Mouse (Mus musculus): ENCODE measurements at regions not wholly inside any gene's neighbourhood (a gene's known extent, or its start where the extent isn't known, plus 50 kb on each side); places are given as distances from the start of the nearest gene placed in this dataset.
A peak's percentile ranks its signal among the peaks of the same experiment; 100 is the strongest.

DNA sequence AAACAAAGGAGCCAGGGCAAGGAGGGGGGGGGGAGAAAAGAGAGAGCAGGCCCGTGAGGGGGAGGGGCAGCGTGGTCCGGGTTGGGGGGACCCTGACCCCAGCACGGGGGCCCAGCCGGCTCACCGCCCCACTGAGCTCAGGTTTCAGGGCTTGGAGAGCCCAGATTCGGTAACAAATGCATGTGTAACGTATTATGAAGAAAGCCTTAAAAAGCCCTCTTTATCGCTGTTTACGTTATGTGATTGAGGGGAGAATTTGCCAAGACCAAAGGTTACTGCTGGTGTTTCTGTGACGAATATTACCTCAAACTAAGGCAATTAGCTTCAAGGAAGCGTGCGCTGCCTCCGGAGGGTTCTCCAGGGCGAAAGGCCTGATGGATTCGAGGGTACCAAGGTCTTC, 54.2 kb downstream of the Barx1 start:
- no peak for DNase-seq (ENCODE audit: low spot score in 2 of 2)

GRCm38 (mm10) chr13:48717451-48717850, 54.7 kb downstream of the Barx1 start:
- no peak for DNase-seq (ENCODE audit: low spot score in 2 of 2)

GRCm38 (mm10) chr13:48723676-48724075, 60.9 kb downstream of the Barx1 start:
- DNase-seq (ENCODE audit: low spot score in 2 of 2), result no peak

GRCm38 (mm10) chr13:48726430-48726829, 63.6 kb downstream of the Barx1 start:
- no peak for DNase-seq (ENCODE audit: low spot score in 2 of 2)

- no peak for DNase-seq (ENCODE audit: low spot score in 2 of 2)
Observed at GRCm38 (mm10) chr13:48731046-48731996, 68.5 kb downstream of the Barx1 start.

GRCm38 (mm10) chr13:48732168-48732841, 69.5 kb downstream of the Barx1 start:
- DNase-seq (ENCODE audit: low spot score in 2 of 2), result peak; percentile 18 to 33

GRCm38 (mm10) chr13:48734985-48735384, 72.2 kb downstream of the Barx1 start:
- DNase-seq (ENCODE audit: low spot score in 2 of 2), result no peak

DNA sequence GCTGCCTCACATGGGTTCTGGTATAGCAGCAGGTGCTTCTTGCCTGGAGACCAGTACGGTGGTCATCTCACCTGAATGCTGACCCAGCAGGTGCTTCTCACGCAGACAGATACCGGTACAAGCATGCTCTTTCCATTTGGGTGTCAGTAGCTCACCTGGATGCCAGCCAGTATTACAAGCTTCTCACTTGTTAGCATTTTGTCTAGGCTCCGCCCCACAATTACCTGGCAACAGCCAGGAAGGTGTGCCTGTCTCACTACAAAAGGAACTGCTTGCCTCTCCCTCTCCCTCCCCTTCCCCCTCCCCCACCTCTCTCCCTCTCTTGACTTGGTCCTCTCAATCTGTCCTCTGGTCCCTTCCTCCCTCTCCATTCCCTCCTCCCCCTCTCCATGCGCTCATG, 82.8 kb downstream of the Barx1 start:
- DNase-seq (ENCODE audit: low spot score in 2 of 2), result no peak

DNA sequence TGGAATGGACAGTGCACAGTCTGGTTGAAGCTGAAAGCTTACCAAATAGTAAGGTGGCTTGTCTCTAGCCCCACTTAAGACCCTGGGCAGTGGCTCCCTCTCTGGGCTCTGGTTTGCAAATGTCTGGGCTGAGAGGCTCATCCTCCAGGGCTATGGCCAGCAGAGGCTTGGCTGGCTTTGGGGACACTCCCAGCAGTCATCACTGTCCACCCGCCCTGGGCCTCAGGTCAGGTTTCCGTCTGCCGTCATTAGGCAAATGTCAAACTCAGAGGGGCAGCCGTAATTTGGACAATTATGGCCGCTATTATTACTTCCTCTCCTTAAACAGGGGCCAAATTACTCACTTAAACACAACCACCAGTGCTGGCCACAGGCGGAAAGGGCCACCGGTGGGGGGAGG, 83.5 kb downstream of the Barx1 start:
- DNase-seq (ENCODE audit: low spot score in 2 of 2), result no peak

Data from adrenal gland, adult 18-20 months (tissue).